Mouse (Mus musculus): ENCODE measurements at regions not wholly inside any gene's neighbourhood (a gene's known extent, or its start where the extent isn't known, plus 50 kb on each side); places are given as distances from the start of the nearest gene placed in this dataset.

- intact Hi-C loops (cut with DNase I): loop anchor here (5.0 kb wide), 1 partner anchor 73 kb away; no protein-coding TSS in a partner anchor
- no peak for DNase-seq (ENCODE audit: low spot score in 2 of 2)
Observed at GRCm38 (mm10) chr3:138654610-138655371, 87.2 kb upstream of the Tspan5 start.

DNA sequence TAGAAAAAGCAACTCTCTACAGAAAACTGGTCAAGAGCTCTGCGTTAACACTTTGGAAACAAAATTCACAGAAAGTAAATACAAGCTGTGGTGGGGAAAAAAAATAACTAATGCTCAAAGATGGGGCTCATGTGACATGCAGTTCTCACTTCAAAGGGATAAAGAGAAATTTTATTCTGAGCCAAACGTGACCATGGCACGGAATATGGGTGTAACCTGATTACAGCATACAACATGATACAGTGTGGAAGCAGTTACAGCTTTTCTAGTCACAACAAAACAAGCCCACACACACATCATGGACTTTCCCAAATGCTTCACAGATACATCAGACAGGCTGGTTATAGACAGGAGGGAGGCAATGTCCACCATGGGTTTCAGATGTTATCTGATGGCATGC lies 86.5 kb upstream of the Tspan5 start:
- intact Hi-C loops (cut with DNase I): no loop called here
- DNase-seq (ENCODE audit: low spot score in 2 of 2): no peak

DNA sequence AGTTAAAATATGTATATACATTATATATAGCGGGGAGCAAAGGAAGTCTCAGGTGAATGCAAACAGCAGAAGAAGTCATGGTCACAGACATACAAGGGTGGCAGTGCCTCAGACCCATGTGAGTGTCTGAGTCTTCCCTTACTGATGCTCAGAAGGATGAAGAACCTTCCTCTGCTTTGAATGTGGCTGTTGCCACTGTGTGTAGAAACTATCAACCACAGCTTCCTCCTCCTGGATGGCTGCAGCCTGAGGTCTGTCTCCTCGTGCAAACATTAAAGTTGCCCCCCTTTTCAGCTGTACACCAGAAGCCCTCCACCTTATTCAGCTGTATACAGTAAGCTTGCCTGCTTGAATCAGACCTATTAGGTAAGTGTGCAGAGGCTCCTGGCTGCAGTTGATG lies 79.4 kb upstream of the Tspan5 start:
- no peak for DNase-seq (ENCODE audit: low spot score in 2 of 2)
- intact Hi-C loops (cut with DNase I): no loop called here

DNA sequence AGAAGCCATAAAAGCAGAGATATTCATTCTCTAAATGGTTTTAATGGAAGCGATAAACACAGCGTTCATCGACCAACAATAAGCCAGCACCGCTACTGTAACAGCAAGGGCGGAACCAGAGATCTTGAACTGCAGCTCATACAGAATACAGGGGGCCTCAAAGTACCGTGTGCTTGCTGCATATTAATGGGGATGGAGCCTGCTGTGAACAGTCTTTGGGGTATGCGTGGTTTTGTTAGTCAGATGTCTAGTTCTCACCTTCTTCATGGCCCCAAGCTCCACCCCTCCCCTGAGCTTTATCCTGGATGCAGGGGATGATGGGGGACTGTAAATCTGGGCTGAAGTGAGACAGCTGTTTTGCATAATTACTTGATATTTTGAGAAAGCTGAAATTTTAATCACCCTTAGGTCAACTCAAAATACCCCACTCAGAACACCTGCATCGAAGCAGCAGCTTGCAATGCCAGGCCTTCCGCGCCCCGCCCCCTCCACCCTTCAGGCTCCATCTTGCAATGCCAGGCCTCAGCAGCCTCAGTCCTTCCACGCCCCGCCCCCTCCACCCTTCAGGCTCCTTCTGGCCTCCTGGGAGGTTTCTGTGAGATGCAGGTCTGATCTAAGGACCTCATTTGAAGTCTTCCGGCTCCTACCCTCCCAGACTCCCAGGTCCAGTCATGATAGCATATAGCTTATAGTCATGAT lies 73.5 kb upstream of the Tspan5 start:
- DNase-seq (ENCODE audit: low spot score in 2 of 2): no peak
- intact Hi-C loops (cut with DNase I): no loop called here

DNA sequence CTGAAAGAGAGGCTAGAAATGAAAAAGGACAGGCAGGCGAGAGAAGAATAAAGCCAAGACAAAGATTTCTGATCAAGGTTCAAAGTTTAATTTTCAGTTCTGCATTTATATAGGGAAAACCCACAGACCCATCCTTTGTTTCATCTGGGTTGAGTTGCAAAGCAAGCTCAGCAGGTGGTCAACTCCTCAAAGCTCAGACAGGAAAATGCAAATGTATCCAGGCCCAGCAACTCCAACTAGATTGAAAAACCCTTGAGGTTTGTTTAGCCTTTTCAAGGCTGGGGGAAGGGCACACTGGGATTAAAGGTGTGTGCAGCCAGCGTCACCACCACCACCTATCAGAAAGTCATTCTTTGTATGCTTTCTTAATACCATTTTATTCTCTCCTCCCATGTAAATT lies 66.1 kb upstream of the Tspan5 start:
- intact Hi-C loops (cut with DNase I): no loop called here
- DNase-seq (ENCODE audit: low spot score in 2 of 2): no peak

GRCm38 (mm10) chr3:138678351-138678750 lies 63.6 kb upstream of the Tspan5 start:
- intact Hi-C loops (cut with DNase I): no loop called here
- DNase-seq (ENCODE audit: low spot score in 2 of 2): no peak

DNA sequence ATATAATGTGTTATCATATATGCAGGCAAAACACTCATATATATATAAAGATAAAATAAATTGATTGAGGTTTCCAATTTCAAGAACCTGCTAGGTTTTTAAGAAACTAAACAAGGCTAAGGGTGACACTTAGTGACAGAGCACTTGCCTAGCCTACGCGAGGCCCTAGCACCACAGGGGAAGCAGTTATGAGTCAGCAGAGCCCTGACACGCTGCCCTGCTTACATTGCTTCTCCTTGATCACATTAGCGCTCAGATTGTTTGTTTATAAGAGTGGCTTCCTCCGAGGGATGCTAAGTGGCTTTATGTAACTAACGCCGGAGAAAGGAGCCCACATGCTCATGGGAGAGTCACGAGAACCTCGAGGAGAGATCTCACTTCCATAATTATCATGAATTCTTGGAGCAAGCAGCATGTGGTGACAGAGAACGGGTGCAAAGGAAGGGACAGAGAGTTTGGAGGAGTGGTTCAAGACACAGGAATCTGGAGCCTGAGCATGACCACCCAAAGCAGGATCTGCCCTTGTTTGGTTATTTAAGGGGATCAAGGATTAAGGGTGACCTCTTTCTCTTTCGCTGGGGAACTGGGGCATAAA lies 55.3 kb upstream of the Tspan5 start:
- peak; percentile 18 to 79 for DNase-seq (ENCODE audit: low spot score in 2 of 2)
- intact Hi-C loops (cut with DNase I): no loop called here

GRCm38 (mm10) chr3:138688606-138689005 lies 53.4 kb upstream of the Tspan5 start:
- intact Hi-C loops (cut with DNase I): no loop called here
- DNase-seq (ENCODE audit: low spot score in 2 of 2): no peak

Data from left cerebral cortex, postnatal 25 days (tissue).